Mouse (Mus musculus) stomach, postnatal 0 days (tissue): ENCODE data around the gene Yju2.
"Not testable (repeated sequence)": the region's sequence is repeated elsewhere in the genome, so short reads cannot be mapped to it uniquely, and the experiment has no call there.

Source experiments
- CTCF ChIP-seq: IDR thresholded peaks from 2 replicates; pipeline ENCODE4 v1.5.1; 2016; ENCODE audit warnings: antibody characterized with exemption, low read depth, mild to moderate bottlenecking, moderate library complexity
- EP300 ChIP-seq: optimal IDR thresholded peaks from 2 replicates; pipeline ENCODE3; 2016; ENCODE audit warnings: antibody characterized with exemption

- TF ChIP-seq CTCF, EP300: not testable (repeated sequence)
Measured at GRCm38 (mm10) chr17:55944866-55945682, 13.8 kb upstream of the Yju2 start.
